Mouse (Mus musculus): ENCODE results near the gene Trmo. TPM values are rescaled to one million over a fixed set of nuclear protein-coding genes. Genes with fewer than 3 reads are reported as not detected.

Gene Trmo
- total RNA-seq, 2 experiments from 2014 or later = 5.5 to 6.6 TPM

DNA sequence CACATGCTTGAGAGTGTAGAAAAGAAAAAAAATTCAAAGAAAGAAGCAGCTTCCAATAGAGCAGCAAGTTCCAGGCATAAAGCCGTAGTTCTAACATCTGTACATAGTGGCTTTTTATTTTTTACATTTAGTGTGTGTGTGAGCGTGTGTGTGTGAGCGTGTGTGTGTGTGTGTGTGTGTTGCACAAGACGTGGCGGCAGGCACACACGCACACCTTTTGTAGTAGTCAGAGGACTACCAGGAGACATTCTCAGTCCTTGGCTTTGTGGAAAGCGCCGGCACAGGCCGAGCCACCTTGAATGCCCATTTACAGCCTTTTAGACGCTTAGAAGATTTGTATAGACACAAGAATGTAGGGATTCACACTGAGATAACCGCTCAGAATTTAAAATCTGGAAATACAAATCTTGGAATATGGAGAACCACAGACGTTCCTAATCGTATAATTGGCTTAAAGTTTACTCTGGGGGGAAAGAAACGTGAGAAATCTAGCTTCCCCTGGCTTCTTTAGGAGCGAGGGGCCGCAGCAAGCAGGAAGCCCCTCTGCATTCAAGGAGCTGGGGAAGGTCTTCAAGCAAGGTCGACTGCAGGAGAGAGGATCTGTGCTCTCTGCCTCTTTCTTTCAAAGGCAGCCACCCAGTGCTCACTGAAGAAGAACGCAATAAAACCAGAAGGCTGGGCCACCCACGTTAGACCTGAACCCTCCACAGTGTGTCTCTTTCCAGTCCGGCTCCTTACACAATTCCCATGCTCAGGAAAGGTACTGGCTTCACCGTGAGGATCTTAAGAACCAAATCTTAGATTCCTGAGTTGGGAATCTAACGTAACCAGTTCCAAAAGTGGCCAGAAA lies 47.2 kb downstream of the Trmo start:
- DNase-seq (ENCODE audit: low spot score in 2 of 2) = no peak

DNA sequence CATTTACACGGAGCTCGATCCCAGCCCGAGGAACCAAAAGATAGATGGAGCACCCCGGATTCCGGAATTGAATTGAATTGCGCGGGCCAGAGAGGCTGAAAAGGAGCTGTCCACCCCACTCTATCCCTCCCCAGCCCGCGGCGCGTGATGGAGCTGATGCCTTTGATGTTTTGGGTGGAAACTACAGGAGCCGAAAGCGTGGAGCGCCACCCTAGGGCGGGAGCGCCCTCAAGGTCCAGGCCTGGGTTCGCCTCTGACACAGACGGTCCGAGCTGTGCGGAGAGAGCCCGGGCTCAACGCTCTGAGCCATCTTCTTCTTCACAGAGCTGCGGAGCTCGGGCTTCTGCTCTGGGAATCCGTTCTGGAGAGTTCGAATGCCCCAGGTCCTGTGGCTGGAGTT lies 49.7 kb downstream of the Trmo start:
- DNase-seq (ENCODE audit: low spot score in 2 of 2) = no peak

DNA sequence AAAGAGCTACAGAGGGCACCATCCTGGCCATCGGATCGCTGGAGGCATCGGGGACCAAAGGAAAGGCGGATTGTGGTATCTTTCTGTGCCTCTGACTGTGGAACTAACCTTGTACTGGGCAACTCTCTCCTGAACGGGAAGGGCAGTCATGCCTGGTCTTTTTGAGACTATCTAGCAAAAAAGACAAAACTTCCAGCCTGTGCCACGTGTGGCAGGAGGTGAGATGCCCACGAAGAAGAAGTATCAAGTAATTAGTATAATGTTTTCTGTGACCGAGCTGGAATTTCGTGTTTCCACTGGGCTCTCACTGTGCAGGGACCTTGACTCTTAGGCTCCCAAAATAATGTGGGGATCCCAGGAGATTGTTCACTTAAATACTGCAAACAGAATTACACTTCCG lies 50.2 kb downstream of the Trmo start:
- DNase-seq (ENCODE audit: low spot score in 2 of 2) = no peak

DNA sequence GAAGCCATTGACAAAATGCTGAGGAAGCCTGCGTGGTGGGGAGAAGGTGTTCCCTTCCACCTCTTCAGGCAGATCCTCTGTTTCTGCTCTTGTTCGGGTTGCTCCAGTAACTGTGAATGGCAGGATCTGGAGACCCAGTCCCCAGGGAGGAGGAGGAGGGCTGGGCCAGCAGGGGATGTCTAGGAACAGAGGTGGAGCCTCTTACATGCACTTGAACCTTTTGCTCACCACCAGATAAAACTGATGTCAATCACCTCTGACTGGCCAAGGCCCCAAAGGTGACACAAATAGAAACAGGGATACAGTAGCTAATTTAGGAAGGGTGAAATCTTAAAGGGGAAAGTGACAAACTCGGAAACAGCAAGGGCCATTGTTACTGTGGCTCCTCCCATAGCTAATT lies 51.2 kb downstream of the Trmo start:
- no peak for DNase-seq (ENCODE audit: low spot score in 2 of 2)

DNA sequence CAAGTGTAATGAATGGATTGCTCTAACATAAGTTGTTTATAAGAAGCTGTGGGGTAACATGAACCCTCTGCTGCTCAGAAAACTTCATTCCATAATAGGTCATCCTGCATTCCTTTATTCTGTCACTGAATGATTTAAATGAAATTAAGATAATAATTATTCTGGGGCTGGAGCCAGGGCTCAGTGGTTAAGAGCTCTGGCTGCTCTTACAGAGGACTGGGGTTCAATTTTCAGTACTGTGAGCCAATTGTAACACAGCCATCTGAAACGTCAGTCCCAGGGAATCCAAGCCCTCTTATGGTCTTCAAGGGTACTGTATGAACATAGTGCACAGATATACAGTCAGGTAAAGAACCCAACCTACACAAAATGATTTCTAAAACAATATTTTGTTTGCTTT lies 53.4 kb downstream of the Trmo start:
- DNase-seq (ENCODE audit: low spot score in 2 of 2) = no peak

DNA sequence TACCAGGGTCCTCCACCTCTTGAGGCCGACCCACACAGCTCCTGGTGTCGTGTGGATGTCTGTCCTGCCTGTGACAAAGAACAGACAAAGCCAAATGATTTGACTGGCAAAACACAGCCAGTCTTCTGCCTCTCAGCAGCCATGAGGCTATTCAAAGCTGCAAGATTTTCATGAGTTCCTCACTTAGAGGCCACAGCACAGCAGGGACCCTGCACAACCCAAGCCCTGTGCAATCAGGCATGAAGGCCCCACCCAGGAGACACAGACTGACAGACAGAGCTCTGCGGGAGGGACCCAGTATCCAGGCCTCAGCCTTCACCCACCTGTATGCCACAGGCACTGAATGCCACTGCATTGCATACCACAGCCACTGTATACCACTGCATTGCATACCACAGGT lies 60.3 kb downstream of the Trmo start:
- DNase-seq (ENCODE audit: low spot score in 2 of 2) = no peak

Other genes with a start within 250 kb of the Trmo start
- gene Xpa, start 193.1 kb downstream of the Trmo start, total RNA-seq (2021) = 10 to 100 TPM; 12.6 to 17.7 TPM
- not detected for gene Foxe1, start 45.8 kb downstream of the Trmo start, total RNA-seq (2021)
- gene Hemgn, start 24.1 kb upstream of the Trmo start, total RNA-seq (2021) = not detected
- gene Anp32b, start 61.5 kb upstream of the Trmo start, total RNA-seq (2021) = 100 to 1,000 TPM in 1 of 2 experiments, 10 to 100 TPM in 1; 90.3 to 111 TPM
- 10 to 100 TPM; 29.9 to 35.4 TPM for gene Nans, start 99.8 kb upstream of the Trmo start, total RNA-seq (2021)
- 1 to 10 TPM; 4.7 to 5.0 TPM for gene Trim14, start 146.7 kb upstream of the Trmo start, total RNA-seq (2021)
- 1 to 10 TPM; 2.1 to 2.6 TPM for gene Coro2a, start 212.8 kb upstream of the Trmo start, total RNA-seq (2021)